Mouse (Mus musculus): Measurements from ENCODE around the gene Gm5592.
"Not testable (repeated sequence)": the region's sequence is repeated elsewhere in the genome, so short reads cannot be mapped to it uniquely, and the experiment has no call there.

Gene Gm5592

DNA sequence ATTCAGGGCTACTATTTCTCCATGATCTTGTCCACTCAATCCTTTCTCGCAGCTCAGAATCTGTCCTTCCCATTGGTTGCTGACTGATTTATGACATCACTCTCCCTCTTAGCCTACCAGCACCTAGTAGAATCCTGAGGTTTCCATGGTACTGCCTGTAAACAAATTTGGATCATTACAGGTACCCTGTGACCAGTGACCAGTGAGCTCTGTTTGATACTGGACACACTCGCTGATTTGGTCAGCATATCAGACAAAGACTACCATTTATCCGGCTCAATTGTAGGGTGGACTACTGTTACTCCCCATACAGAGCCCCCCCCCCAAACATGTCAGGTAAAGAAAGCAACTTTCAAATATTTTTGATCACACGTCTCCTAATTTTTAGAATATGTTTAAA, at the start of gene Gm5592:
Gm5592 (plus strand) TSS at position 301 of the 400 bp plus-strand sequence.
- not testable (repeated sequence) for DNase-seq

DNA sequence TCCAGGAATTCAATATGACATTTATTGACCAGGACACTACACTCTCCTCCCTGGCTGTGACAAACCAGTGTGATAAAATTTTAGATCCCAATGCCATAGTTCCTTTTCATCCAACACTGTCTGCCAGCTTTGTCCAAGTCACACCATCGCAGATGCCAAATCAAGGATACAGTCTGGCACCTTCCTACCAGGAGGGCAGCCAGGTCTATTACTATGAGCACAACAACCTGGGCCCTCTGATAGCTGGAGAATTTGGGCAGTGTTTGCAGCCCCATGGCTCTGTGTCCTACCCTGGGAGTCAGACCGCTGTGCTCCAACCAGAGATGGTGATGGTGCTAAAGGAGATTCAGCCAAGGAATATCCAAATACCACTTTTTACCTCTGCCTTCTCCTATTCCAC, 2.2 kb downstream of the Gm5592 start:
- not testable (repeated sequence) for DNase-seq

DNA sequence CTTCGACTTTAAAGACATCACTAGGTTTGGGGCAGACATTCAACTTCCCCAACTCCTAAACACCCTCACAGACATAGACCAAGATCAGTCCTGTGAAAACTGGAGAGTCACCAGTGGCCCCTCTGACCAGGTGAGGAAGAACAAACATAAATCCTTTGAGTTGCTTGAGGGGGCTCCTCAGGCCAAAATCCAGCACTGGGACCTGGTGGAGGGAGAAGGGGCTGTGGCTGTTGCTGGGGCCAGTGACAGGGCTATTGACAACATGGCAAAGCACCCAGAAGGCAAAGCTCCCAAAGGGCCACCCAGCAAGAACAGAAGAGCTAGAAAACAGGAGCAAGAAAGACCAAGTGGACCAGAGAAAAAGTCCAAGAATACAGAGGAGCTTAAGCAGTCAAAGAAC, 4.2 kb downstream of the Gm5592 start:
- not testable (repeated sequence) for DNase-seq

DNA sequence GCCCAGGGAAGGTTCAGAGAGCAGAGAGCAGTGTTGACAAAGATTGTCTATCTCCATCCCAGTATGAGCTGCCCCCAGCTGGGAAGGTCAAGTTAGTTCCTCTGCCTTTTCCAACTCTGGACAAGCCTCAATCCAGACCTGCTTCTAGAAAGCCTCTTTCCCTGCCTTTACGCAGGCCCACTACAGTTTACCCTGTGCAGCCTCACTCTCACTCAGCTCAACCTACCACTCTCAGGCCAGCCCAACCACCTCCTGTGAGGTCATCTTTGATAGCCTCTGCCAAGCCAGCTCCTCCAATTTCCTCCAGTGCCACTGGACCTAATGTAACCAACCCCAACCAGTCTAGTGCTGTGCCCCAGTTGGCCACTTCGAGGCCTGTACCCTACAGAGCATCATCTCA, 4.9 kb downstream of the Gm5592 start:
- DNase-seq, result not testable (repeated sequence)

DNA sequence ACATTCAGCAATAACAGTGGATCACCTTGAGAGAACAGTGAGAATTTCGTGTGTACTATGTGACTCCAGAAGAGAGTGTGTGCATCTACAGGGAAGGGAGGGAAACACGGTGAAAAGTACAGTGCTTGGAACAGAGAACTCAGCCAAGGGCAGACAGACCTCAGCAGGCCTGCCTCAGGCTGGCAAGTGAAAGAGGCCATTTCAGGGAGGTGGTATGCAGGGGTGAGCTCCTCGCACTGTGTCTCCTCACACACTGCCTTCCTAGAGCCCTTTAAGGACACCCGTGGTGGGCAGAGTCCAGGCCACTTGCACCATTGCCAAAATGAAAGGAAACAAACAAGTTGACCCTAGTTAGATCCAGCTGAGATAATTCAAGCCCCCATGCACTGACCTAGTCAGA, 40.0 kb downstream of the Gm5592 start:
- no peak for DNase-seq

Data from cerebellum, postnatal 25 days (tissue).